Mouse (Mus musculus): Measurements from ENCODE around the gene Zdhhc4. TPM values are rescaled to one million over a fixed set of nuclear protein-coding genes. Genes with fewer than 3 reads are reported as not detected.

Zdhhc4 gene
- polyA plus RNA-seq, 1 experiment from 2014 or later: 63.3 TPM

GRCm38 (mm10) chr5:143269363-143270150, 59.5 kb downstream of the Zdhhc4 start, which contains the start of gene Zfp316:
Gene Zfp316 (minus strand): TSS chr5:143270022.
- DNase-seq (ENCODE audit: low spot score) (peak; percentile 60), ATAC-seq (replicated peaks; ENCODE audit: low FRiP score) (peak; percentile 70)
- WGBS: under 1% methylated on average over 78 of the region's 79 CpGs
- Histone ChIP-seq H3K27ac (ENCODE audit: low read depth, low read length) (no peak within 1 kb of the TSS), H3K9ac (ENCODE audit: low read depth, low read length) (peak within 1 kb of the TSS; percentile 79), H3K4me1 (replicated peaks; ENCODE audit: control insufficient read depth, insufficient read depth, low read length) (peaks cover 8% of the 10 kb centered on the region), H3K4me3 (ENCODE audit: low read depth, low read length) (peak within 1 kb of the TSS; percentile 85), H3K9me3 (ENCODE audit: control insufficient read depth, low read length) (no peaks in the 10 kb centered on the region), H3K27me3 (replicated peaks; ENCODE audit: control insufficient read depth, insufficient read depth, low read length) (peaks cover 9% of the 10 kb centered on the region), H3K36me3 (ENCODE audit: control insufficient read depth, insufficient read depth, low read length) (no peaks in the 10 kb centered on the region), H3K4me2 (peak within 1 kb of the TSS; percentile 89)

- H3K4me2 ChIP-seq: peak overlapping the region; percentile 89
- no peaks in the 10 kb centered on the region for H3K36me3 ChIP-seq (ENCODE audit: control insufficient read depth, insufficient read depth, low read length)
- ATAC-seq (replicated peaks; ENCODE audit: low FRiP score) (no peak), DNase-seq (ENCODE audit: low spot score) (no peak)
- H3K9ac ChIP-seq (ENCODE audit: low read depth, low read length): peak overlapping the region; percentile 79; the same call in 1 of the 2 replicates
- WGBS: 31% methylated on average over 8 of the region's 8 CpGs
- peaks cover 7% of the 10 kb centered on the region; the same call in 1 of the 2 replicates for H3K27me3 ChIP-seq (replicated peaks; ENCODE audit: control insufficient read depth, insufficient read depth, low read length)
- H3K4me3 ChIP-seq (ENCODE audit: low read depth, low read length): peak overlapping the region; percentile 85
- no peaks in the 10 kb centered on the region for H3K9me3 ChIP-seq (ENCODE audit: control insufficient read depth, low read length)
- no peak overlapping the region for H3K27ac ChIP-seq (ENCODE audit: low read depth, low read length)
- peaks cover 8% of the 10 kb centered on the region for H3K4me1 ChIP-seq (replicated peaks; ENCODE audit: control insufficient read depth, insufficient read depth, low read length)
Observed at GRCm38 (mm10) chr5:143268985-143269362, 60.1 kb downstream of the Zdhhc4 start.

- peaks cover 7% of the 10 kb centered on the region; the same call in 1 of the 2 replicates for H3K27me3 ChIP-seq (replicated peaks; ENCODE audit: control insufficient read depth, insufficient read depth, low read length)
- H3K9ac ChIP-seq (ENCODE audit: low read depth, low read length): no peak overlapping the region
- 0 out of 2 replicates have a peak, but pooled peaks cover 2% of the 10 kb centered on the region for H3K36me3 ChIP-seq (ENCODE audit: control insufficient read depth, insufficient read depth, low read length)
- H3K4me1 ChIP-seq (replicated peaks; ENCODE audit: control insufficient read depth, insufficient read depth, low read length): peaks cover 8% of the 10 kb centered on the region
- ATAC-seq (replicated peaks; ENCODE audit: low FRiP score): no peak
- no peak overlapping the region for H3K4me3 ChIP-seq (ENCODE audit: low read depth, low read length)
- DNase-seq (ENCODE audit: low spot score): no peak
- H3K4me2 ChIP-seq: no peak overlapping the region
- 79% methylated on average over 6 of the region's 6 CpGs for WGBS
- no peak overlapping the region for H3K27ac ChIP-seq (ENCODE audit: low read depth, low read length)
- no peaks in the 10 kb centered on the region for H3K9me3 ChIP-seq (ENCODE audit: control insufficient read depth, low read length)
Observed at GRCm38 (mm10) chr5:143266794-143267193, 62.3 kb downstream of the Zdhhc4 start.

Other genes with a start within 250 kb of the Zdhhc4 start
- gene Rnf216, start 216.3 kb downstream of the Zdhhc4 start, polyA plus RNA-seq (2014; fragmentation: Nextera tagmentation; extraction: Ambion mirVana): 28.7 and 34.7 TPM in 2 replicates
- gene Olfr718-ps1, start 181.7 kb downstream of the Zdhhc4 start, polyA plus RNA-seq (2014; fragmentation: Nextera tagmentation; extraction: Ambion mirVana): not detected in 2 replicates
- 6.7 and 8.9 TPM in 2 replicates for gene Rbak, start 148.5 kb downstream of the Zdhhc4 start, polyA plus RNA-seq (2014; fragmentation: Nextera tagmentation; extraction: Ambion mirVana)
- gene Spdye4b, start 148.2 kb downstream of the Zdhhc4 start, polyA plus RNA-seq (2014; fragmentation: Nextera tagmentation; extraction: Ambion mirVana): 0.21 TPM in 1 of 2 replicates, not detected in the other
- gene Spdye4a, start 102.4 kb downstream of the Zdhhc4 start, polyA plus RNA-seq (2014; fragmentation: Nextera tagmentation; extraction: Ambion mirVana): not detected in 2 replicates
- 10.7 and 11.2 TPM in 2 replicates for gene Zfp12, start 94.1 kb downstream of the Zdhhc4 start, polyA plus RNA-seq (2014; fragmentation: Nextera tagmentation; extraction: Ambion mirVana)
- 0.75 TPM in 2 replicates for gene Zfp316, start 59.2 kb downstream of the Zdhhc4 start, polyA plus RNA-seq (2014; fragmentation: Nextera tagmentation; extraction: Ambion mirVana)
- gene Zfp853, start 35.6 kb downstream of the Zdhhc4 start, polyA plus RNA-seq (2014; fragmentation: Nextera tagmentation; extraction: Ambion mirVana): not detected in 2 replicates
- gene E130309D02Rik, start 13.9 kb downstream of the Zdhhc4 start, polyA plus RNA-seq (2014; fragmentation: Nextera tagmentation; extraction: Ambion mirVana): 57.2 and 57.5 TPM in 2 replicates
- 0.12 and 0.31 TPM in 2 replicates for gene Grid2ip, start 28.1 kb upstream of the Zdhhc4 start, polyA plus RNA-seq (2014; fragmentation: Nextera tagmentation; extraction: Ambion mirVana)
- gene Kdelr2, start 74.6 kb upstream of the Zdhhc4 start, polyA plus RNA-seq (2014; fragmentation: Nextera tagmentation; extraction: Ambion mirVana): 233 and 236 TPM in 2 replicates
- 13.7 and 14.9 TPM in 2 replicates for gene Daglb, start 135.3 kb upstream of the Zdhhc4 start, polyA plus RNA-seq (2014; fragmentation: Nextera tagmentation; extraction: Ambion mirVana)
- 352 and 370 TPM in 2 replicates for gene Rac1, start 198.8 kb upstream of the Zdhhc4 start, polyA plus RNA-seq (2014; fragmentation: Nextera tagmentation; extraction: Ambion mirVana)